Mouse (Mus musculus) liver (tissue): ENCODE results near the gene Lrrc36.

Experiments used
- DNase-seq: peaks from one replicate; pipeline ENCODE4 v3.0.0-alpha.2; 2020; ENCODE audit warnings: mixed read lengths

Lrrc36 gene

GRCm38 (mm10) chr8:105468002-105468720 lies 54.8 kb downstream of the Lrrc36 start:
- DNase-seq, result no peak

GRCm38 (mm10) chr8:105469041-105469695 lies 55.8 kb downstream of the Lrrc36 start:
- peak; percentile 53 for DNase-seq

- no peak for DNase-seq
Observed at GRCm38 (mm10) chr8:105469816-105470215, 56.4 kb downstream of the Lrrc36 start.

GRCm38 (mm10) chr8:105470262-105470661 lies 56.9 kb downstream of the Lrrc36 start:
- DNase-seq, result no peak

GRCm38 (mm10) chr8:105470681-105471313 lies 57.4 kb downstream of the Lrrc36 start:
- DNase-seq, result no peak

- DNase-seq, result peak; percentile 87
Observed at GRCm38 (mm10) chr8:105471314-105472015, 58.1 kb downstream of the Lrrc36 start, which contains the start of gene Tppp3. Gene Tppp3 (minus strand): TSS chr8:105471526.

- no peak for DNase-seq
Observed at GRCm38 (mm10) chr8:105472414-105472932, 59.1 kb downstream of the Lrrc36 start.

GRCm38 (mm10) chr8:105472983-105473382 lies 59.6 kb downstream of the Lrrc36 start:
- DNase-seq, result no peak

- DNase-seq, result peak; percentile 50
Observed at GRCm38 (mm10) chr8:105473816-105474606, 60.6 kb downstream of the Lrrc36 start.

GRCm38 (mm10) chr8:105474680-105475079 lies 61.3 kb downstream of the Lrrc36 start:
- DNase-seq, result no peak

GRCm38 (mm10) chr8:105475254-105475653 lies 61.9 kb downstream of the Lrrc36 start:
- DNase-seq, result no peak

GRCm38 (mm10) chr8:105475742-105476141 lies 62.4 kb downstream of the Lrrc36 start:
- no peak for DNase-seq

GRCm38 (mm10) chr8:105476161-105476560 lies 62.8 kb downstream of the Lrrc36 start:
- DNase-seq, result no peak

- peak; percentile 70 for DNase-seq
Observed at GRCm38 (mm10) chr8:105476628-105477413, 63.5 kb downstream of the Lrrc36 start.

- no peak for DNase-seq
Observed at GRCm38 (mm10) chr8:105477792-105478191, 64.4 kb downstream of the Lrrc36 start.

- no peak for DNase-seq
Observed at GRCm38 (mm10) chr8:105481013-105481412, 67.6 kb downstream of the Lrrc36 start.

GRCm38 (mm10) chr8:105481453-105481852 lies 68.1 kb downstream of the Lrrc36 start:
- DNase-seq, result peak; percentile 61

GRCm38 (mm10) chr8:105482123-105482522 lies 68.8 kb downstream of the Lrrc36 start:
- no peak for DNase-seq

GRCm38 (mm10) chr8:105483212-105484029 lies 70.0 kb downstream of the Lrrc36 start:
- DNase-seq, result peak; percentile 44

GRCm38 (mm10) chr8:105484030-105484368 lies 70.6 kb downstream of the Lrrc36 start:
- DNase-seq, result no peak
